Mouse (Mus musculus): ENCODE data around the gene Chst5. TPM values are rescaled to one million over a fixed set of nuclear protein-coding genes. Genes with fewer than 3 reads are reported as not detected.
A peak's percentile ranks its signal among the peaks of the same experiment; 100 is the strongest.

Chst5 gene
- polyA plus RNA-seq (2016; fragmentation: Nextera tagmentation; extraction: Ambion mirVana), result 0.91 and 2.9 TPM in 2 replicates

- no peak for DNase-seq (ENCODE audit: low spot score)
- peaks cover 50% of the 10 kb centered on the region for H3K27me3 ChIP-seq (ENCODE audit: insufficient read depth, poor library complexity, severe bottlenecking)
These were observed at the start of gene Chst5 for GRCm38 (mm10) chr8:111909621-111910450. TSS of gene Chst5 (minus strand) at chr8:111910447.

GRCm38 (mm10) chr8:111957231-111957630 is 47.0 kb upstream of the Chst5 start:
- Histone ChIP-seq H3K36me3 (peaks cover 54% of the 10 kb centered on the region), H3K4me3 (no peak overlapping the region), H3K4me1 (peaks cover 10% of the 10 kb centered on the region; the same call in 1 of the 2 replicates), H3K27me3 (ENCODE audit: insufficient read depth, poor library complexity, severe bottlenecking) (no peaks in the 10 kb centered on the region), H3K27ac (no peak overlapping the region), H3K9me3 (no peaks in the 10 kb centered on the region)
- WGBS, result 88% methylated on average over 2 of the region's 2 CpGs
- DNase-seq (ENCODE audit: low spot score), result no peak

More at GRCm38 (mm10) chr8:111909621-111910450, at the start of gene Chst5:
- Histone ChIP-seq H3K27ac (peak within 1 kb of the TSS; percentile 70), H3K36me3 (no peaks in the 10 kb centered on the region), H3K4me1 (peaks cover 18% of the 10 kb centered on the region), H3K4me3 (peak within 1 kb of the TSS; percentile 62), H3K9me3 (no peaks in the 10 kb centered on the region)
- 8% methylated on average over 46 of the region's 47 CpGs for WGBS

GRCm38 (mm10) chr8:111955879-111956278 is 45.6 kb upstream of the Chst5 start:
- Histone ChIP-seq H3K36me3 (peaks cover 66% of the 10 kb centered on the region), H3K27me3 (ENCODE audit: insufficient read depth, poor library complexity, severe bottlenecking) (no peaks in the 10 kb centered on the region), H3K4me3 (no peak overlapping the region), H3K27ac (no peak overlapping the region), H3K4me1 (peaks cover 5% of the 10 kb centered on the region; the same call in 1 of the 2 replicates), H3K9me3 (no peaks in the 10 kb centered on the region)
- 81% methylated on average over 5 of the region's 5 CpGs for WGBS
- no peak for DNase-seq (ENCODE audit: low spot score)

- no peaks in the 10 kb centered on the region for H3K9me3 ChIP-seq
- no peak for DNase-seq (ENCODE audit: low spot score)
- WGBS, result 82% methylated on average over 4 of the region's 4 CpGs
- H3K27me3 ChIP-seq (ENCODE audit: insufficient read depth, poor library complexity, severe bottlenecking), result no peaks in the 10 kb centered on the region
- H3K4me3 ChIP-seq, result no peak overlapping the region
- H3K36me3 ChIP-seq, result peaks cover 68% of the 10 kb centered on the region
- H3K27ac ChIP-seq, result no peak overlapping the region
- no peaks in the 10 kb centered on the region for H3K4me1 ChIP-seq
These were observed 44.8 kb upstream of the Chst5 start for GRCm38 (mm10) chr8:111954844-111955594.

DNA sequence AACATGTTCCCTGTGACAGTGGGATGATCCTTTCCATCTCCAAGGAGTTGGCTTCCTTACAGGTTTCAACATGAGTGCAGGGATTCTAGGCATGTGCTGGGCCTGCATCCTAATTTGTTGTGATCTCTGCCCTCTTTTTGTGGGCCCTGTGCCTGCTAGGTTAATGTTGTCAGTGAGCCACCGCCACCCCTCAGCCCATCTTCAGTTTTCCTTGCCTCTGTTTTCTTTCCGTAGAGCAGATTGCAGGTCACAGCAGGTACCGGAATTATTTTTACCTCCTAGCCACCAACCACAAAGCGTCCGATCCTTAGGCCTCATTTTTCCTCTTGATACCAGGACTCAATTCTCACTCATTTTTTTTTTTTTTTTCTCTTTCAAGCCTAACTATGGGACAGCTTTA is 41.7 kb upstream of the Chst5 start:
- H3K27ac ChIP-seq, result no peak overlapping the region
- H3K36me3 ChIP-seq, result peaks cover 74% of the 10 kb centered on the region
- 91% methylated on average over 5 of the region's 5 CpGs for WGBS
- no peak overlapping the region for H3K4me3 ChIP-seq
- no peaks in the 10 kb centered on the region for H3K9me3 ChIP-seq
- no peaks in the 10 kb centered on the region for H3K27me3 ChIP-seq (ENCODE audit: insufficient read depth, poor library complexity, severe bottlenecking)
- no peak for DNase-seq (ENCODE audit: low spot score)
- H3K4me1 ChIP-seq, result no peaks in the 10 kb centered on the region

- Histone ChIP-seq H3K4me1 (no peaks in the 10 kb centered on the region), H3K27me3 (ENCODE audit: insufficient read depth, poor library complexity, severe bottlenecking) (no peaks in the 10 kb centered on the region), H3K36me3 (peaks cover 73% of the 10 kb centered on the region), H3K27ac (no peak overlapping the region), H3K9me3 (no peaks in the 10 kb centered on the region), H3K4me3 (no peak overlapping the region)
- DNase-seq (ENCODE audit: low spot score), result no peak
- WGBS, result 89% methylated on average over 7 of the region's 7 CpGs
These were observed 41.1 kb upstream of the Chst5 start for GRCm38 (mm10) chr8:111951317-111951716.

- 87% methylated on average over 3 of the region's 3 CpGs for WGBS
- no peak for DNase-seq (ENCODE audit: low spot score)
- H3K27ac ChIP-seq, result no peak overlapping the region
- no peaks in the 10 kb centered on the region for H3K27me3 ChIP-seq (ENCODE audit: insufficient read depth, poor library complexity, severe bottlenecking)
- no peaks in the 10 kb centered on the region for H3K9me3 ChIP-seq
- no peaks in the 10 kb centered on the region for H3K4me1 ChIP-seq
- no peak overlapping the region for H3K4me3 ChIP-seq
- peaks cover 74% of the 10 kb centered on the region for H3K36me3 ChIP-seq
These were observed 40.6 kb upstream of the Chst5 start for GRCm38 (mm10) chr8:111950846-111951245.

GRCm38 (mm10) chr8:111947954-111948353 is 37.7 kb upstream of the Chst5 start:
- Histone ChIP-seq H3K27ac (no peak overlapping the region), H3K9me3 (no peaks in the 10 kb centered on the region), H3K4me1 (no peaks in the 10 kb centered on the region), H3K36me3 (peaks cover 74% of the 10 kb centered on the region), H3K27me3 (ENCODE audit: insufficient read depth, poor library complexity, severe bottlenecking) (no peaks in the 10 kb centered on the region), H3K4me3 (no peak overlapping the region)
- 89% methylated on average over 8 of the region's 8 CpGs for WGBS
- no peak for DNase-seq (ENCODE audit: low spot score)

GRCm38 (mm10) chr8:111947144-111947543 is 36.9 kb upstream of the Chst5 start:
- H3K9me3 ChIP-seq, result no peaks in the 10 kb centered on the region
- peaks cover 1% of the 10 kb centered on the region; the same call in 1 of the 2 replicates for H3K4me1 ChIP-seq
- peaks cover 77% of the 10 kb centered on the region for H3K36me3 ChIP-seq

DNA sequence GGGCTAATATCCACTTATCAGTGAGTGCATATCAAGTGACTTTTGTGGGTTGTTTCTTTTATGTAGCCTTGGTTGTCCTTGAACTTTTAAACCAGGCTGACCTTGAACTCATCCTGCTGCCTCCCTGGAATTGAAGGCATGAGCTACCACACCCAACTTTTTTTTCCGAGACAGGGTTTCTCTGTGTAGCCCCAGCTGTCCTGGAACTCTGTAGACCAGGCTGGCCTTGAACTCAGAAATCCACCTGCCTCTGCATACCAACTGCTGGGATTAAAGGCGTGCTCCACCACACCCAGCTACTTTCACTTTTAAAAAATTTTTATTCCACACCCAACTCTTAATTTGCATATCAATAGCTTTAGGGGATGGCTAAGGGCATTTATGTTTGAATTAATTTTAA is 33.3 kb upstream of the Chst5 start:
- Histone ChIP-seq H3K36me3 (peaks cover 55% of the 10 kb centered on the region), H3K4me3 (no peak overlapping the region), H3K27ac (no peak overlapping the region), H3K27me3 (ENCODE audit: insufficient read depth, poor library complexity, severe bottlenecking) (no peaks in the 10 kb centered on the region), H3K9me3 (no peaks in the 10 kb centered on the region), H3K4me1 (peaks cover 20% of the 10 kb centered on the region)
- DNase-seq (ENCODE audit: low spot score), result no peak
- WGBS, result 85% methylated on average over 2 of the region's 2 CpGs

More at GRCm38 (mm10) chr8:111947144-111947543, 36.9 kb upstream of the Chst5 start:
- no peak overlapping the region for H3K27ac ChIP-seq
- H3K4me3 ChIP-seq, result no peak overlapping the region
- no peak for DNase-seq (ENCODE audit: low spot score)
- 88% methylated on average over 2 of the region's 2 CpGs for WGBS
- no peaks in the 10 kb centered on the region for H3K27me3 ChIP-seq (ENCODE audit: insufficient read depth, poor library complexity, severe bottlenecking)

DNA sequence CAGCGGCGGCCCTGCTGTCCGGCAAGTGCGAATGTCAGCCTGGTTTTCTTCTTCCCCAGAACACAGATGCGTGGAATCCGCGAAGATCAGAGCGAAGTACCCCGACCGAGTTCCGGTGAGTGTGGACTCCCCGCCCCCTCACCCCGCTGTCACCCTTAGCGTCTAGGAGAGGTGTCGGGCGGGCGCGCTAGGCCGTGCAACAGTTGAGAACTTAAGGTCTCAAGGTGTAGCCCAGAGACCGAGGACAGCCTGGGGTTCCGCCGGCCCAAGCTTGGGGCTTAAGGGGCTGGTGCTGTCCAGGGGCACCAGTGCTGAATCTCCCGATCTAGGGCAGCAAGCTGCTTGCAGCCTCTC is 30.8 kb upstream of the Chst5 start:
- Histone ChIP-seq H3K9me3 (no peaks in the 10 kb centered on the region), H3K36me3 (peaks cover 35% of the 10 kb centered on the region), H3K4me1 (peaks cover 20% of the 10 kb centered on the region), H3K27ac (peak overlapping the region; percentile 88), H3K27me3 (ENCODE audit: insufficient read depth, poor library complexity, severe bottlenecking) (no peaks in the 10 kb centered on the region), H3K4me3 (peak overlapping the region; percentile 89)
- peak; percentile 86 for DNase-seq (ENCODE audit: low spot score)
- WGBS, result under 1% methylated on average over 23 of the region's 23 CpGs

- H3K4me3 ChIP-seq, result peak within 1 kb of the TSS; percentile 89
- DNase-seq (ENCODE audit: low spot score), result peak; percentile 98
- WGBS, result under 1% methylated on average over 65 of the region's 65 CpGs
- peaks cover 20% of the 10 kb centered on the region for H3K4me1 ChIP-seq
- peak within 1 kb of the TSS; percentile 88 for H3K27ac ChIP-seq
- no peaks in the 10 kb centered on the region for H3K9me3 ChIP-seq
- H3K36me3 ChIP-seq, result peaks cover 29% of the 10 kb centered on the region
- no peaks in the 10 kb centered on the region for H3K27me3 ChIP-seq (ENCODE audit: insufficient read depth, poor library complexity, severe bottlenecking)
These were observed 30.2 kb upstream of the Chst5 start, which contains the start of gene Gabarapl2 for GRCm38 (mm10) chr8:111940171-111941100. TSS of gene Gabarapl2 (plus strand) at chr8:111940703.
